Mouse (Mus musculus): ENCODE measurements at regions not wholly inside any gene's neighbourhood (a gene's known extent, or its start where the extent isn't known, plus 50 kb on each side); places are given as distances from the start of the nearest gene placed in this dataset.

- no peak for DNase-seq
Measured at GRCm38 (mm10) chr16:62981821-62982220, 127.7 kb downstream of the Pros1 start.

DNA sequence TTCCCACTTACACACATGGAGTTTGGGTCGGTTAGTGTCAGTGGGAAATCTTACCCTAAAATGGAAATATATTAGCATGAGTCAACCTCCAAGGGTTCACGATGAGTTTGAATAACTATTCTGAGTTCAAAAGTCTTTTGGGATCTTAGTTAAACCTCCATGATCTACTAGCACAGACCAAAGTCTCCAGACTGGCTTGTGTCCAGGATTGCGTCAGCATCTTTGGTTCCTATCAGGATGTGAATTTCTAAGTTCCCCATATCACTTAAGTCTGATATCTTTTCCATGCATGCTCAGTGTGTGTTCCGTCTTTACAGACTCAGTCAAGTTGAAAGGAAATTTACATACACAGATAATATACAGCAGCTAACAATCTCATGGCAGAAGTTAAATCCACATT is 128.5 kb downstream of the Pros1 start:
- DNase-seq = peak in 1 of 2 experiments; percentile 3

- DNase-seq = no peak
Measured at GRCm38 (mm10) chr16:62995555-62995954, 141.4 kb downstream of the Pros1 start.

GRCm38 (mm10) chr16:63011151-63011734 is 157.1 kb downstream of the Pros1 start:
- DNase-seq = no peak

GRCm38 (mm10) chr16:63014453-63014852 is 160.3 kb downstream of the Pros1 start:
- DNase-seq = peak in 1 of 2 experiments; percentile 7

- peak; percentile 14 to 29 for DNase-seq
Measured at GRCm38 (mm10) chr16:63016144-63016543, 162.0 kb downstream of the Pros1 start.

- no peak for DNase-seq
Measured at GRCm38 (mm10) chr16:63016658-63017057, 162.6 kb downstream of the Pros1 start.

DNA sequence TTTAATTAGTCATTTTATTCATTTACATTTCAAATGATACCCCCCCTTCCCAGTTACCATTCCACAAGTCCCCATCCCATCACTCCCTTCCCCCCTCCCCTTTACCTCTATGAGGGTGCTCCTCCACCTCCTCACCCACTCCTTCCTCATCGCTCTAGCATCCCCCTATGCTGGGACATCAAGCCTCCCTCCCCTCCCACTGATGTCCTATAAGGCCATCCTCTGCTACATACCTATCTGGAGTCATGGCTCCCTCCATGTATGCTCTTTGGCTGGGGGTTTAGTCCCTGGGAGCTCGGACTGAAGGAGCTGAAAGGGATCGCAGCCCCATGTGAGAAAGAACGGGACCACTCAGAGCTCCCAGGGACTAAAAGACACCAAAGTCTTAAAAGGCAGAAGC is 176.3 kb downstream of the Pros1 start:
- DNase-seq = no peak

DNA sequence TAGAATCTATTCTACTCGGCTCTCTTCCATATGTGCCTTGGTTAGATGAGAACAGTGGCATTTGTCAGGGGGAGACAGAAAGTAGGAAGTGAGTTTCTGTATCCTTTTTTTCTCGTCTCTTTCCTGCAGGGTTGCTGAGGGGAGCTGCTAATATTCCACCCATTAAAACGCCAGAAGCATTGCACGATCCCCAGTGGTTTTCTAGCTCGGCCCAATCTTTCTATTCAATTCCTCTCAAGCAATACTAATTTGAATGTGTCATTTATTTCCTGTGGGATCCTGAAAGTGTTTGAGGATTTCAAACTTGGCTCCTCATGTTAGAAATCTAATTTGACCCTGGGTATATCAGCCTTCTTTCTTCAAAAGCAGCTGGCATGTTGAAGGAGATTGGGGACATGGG is 176.9 kb downstream of the Pros1 start:
- no peak for DNase-seq

DNA sequence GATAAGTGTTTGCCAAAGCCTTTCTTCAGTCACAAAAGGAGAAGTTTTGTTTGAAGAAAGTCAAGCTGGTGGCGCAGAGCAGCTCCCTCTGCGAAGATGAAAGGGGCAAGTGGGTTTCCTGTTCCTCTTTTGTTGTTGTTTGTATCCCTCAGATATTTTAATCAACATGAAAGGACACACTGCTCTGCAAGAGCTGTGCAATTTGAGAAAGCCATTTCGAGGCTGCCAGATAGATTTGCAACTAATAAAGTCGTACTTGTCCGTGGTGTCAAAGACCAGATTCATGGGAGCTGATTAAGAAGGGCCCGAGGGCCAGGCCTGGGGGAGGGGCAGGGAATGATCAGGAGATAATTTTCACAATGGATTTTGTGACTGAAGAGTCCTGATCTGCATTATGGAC is 177.7 kb downstream of the Pros1 start:
- DNase-seq = no peak

DNA sequence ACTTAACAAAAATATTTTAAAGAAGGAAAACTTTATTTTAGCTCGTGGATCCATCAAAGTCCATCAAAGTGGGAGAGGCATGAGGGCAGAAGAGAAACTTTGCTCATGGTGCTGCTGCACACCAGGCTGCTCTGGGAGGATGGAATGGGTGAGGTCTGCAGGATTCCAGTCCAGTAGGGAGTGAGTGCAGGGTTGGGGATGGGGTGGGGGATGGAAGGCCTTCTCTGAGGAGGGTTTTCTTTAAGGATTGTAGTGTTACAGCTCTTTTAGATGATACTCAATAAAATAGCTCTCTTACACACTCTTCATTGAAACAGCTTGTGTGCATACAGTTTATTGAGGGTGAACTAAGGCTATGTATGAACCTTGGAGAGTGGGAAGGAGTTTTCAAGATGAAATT is 195.0 kb downstream of the Pros1 start:
- no peak for DNase-seq

DNA sequence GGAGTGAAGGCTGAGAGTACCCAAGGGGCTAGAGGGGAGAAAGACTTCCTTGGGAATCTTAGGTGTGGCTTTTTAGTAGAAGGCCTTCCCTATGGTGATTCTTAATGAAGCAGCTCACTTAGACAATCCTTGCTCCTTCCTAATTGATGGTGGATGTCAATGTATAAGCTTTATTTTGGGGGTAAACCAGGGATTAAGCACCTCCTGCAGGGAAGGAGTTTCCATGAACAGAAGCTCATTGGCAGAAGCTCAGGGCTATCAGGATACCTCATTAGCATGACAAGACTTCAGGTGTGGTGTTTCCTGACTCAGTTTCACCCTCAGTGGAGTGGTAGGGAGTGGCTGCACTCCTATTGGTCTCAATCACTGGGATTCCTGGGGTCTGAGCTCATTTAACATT is 208.8 kb downstream of the Pros1 start:
- no peak for DNase-seq

- no peak for DNase-seq
Measured at GRCm38 (mm10) chr16:63069987-63070386, 215.9 kb downstream of the Pros1 start.

GRCm38 (mm10) chr16:63075814-63076213 is 221.7 kb downstream of the Pros1 start:
- DNase-seq = no peak

- DNase-seq = no peak
Measured at GRCm38 (mm10) chr16:63081383-63081782, 227.3 kb downstream of the Pros1 start.

GRCm38 (mm10) chr16:63083256-63083655 is 229.1 kb downstream of the Pros1 start:
- no peak for DNase-seq

GRCm38 (mm10) chr16:63084021-63084756 is 230.1 kb downstream of the Pros1 start:
- DNase-seq = peak in 1 of 2 experiments; percentile 9

GRCm38 (mm10) chr16:63086086-63086796 is 232.1 kb downstream of the Pros1 start:
- no peak for DNase-seq

DNA sequence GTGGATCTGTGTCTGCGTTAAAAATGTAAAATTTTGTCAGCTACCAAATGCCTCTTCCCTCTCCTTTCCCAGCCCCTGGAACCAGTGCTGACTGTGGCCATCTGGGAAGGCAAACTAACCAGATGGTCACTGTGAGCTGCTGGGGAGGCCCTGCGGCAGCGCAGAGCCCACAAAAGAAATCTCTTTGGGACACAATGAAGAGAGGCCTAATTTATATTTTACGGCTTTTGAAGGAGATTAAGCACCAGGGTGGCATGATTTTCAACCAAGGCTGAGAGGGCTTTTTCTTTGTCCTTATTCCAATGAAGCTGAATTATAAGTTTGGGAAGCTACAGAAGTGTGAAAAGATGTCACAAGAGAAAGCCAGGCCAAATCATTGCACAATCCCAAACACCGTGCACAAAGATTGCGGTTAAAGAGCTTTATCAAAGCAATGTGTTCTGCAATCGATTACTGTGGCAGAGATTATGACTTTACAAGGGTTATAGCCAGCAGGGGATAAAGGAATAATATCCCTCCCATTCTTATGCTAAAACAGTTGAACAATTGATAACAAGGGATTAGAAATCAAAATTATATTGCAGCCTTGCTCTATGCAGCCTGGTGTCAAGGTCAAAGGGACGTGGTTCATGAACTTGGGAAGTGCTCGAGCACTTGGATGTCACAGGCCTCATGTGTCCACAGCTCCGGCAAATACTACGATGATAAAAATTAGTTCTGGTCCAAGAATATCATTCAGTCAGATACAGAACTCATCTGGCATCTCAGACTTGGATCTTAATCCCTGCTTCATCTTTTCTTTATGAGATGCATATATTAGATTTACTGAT is 237.6 kb downstream of the Pros1 start:
- DNase-seq = no peak

- peak; percentile 7 to 19 for DNase-seq
Measured at GRCm38 (mm10) chr16:63094126-63094840, 240.2 kb downstream of the Pros1 start.

GRCm38 (mm10) chr16:63102362-63102761 is 248.3 kb downstream of the Pros1 start:
- DNase-seq = no peak

DNA sequence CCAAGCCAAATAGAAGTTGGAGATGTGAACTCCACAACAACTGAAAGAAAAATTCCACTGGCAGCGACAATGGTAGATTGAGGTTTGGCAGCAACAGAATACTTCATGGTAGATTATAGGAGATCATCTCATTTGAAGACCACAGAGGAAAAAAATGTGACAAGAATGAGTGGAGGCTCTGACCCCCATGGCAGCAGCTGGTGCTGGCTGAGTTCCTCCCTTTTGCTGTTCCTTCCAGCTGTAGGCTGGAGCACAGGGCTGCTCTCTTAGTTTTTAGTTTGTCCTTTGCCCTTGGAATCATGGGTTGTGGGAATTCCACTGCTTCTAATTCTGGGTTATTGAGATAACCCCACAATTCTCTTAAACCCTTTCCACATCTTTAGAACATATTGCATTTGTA is 248.8 kb downstream of the Pros1 start:
- DNase-seq = no peak

All from adrenal gland, postnatal 36 days (tissue).